Mouse (Mus musculus) frontal cortex, postnatal 36 days (tissue): ENCODE results near the gene Gtpbp10.

Source experiments
- DNase-seq, 2 experiments: peaks; one replicate each; pipeline ENCODE4 v3.0.0; 2022; ENCODE audit warnings: low spot score in 2 of 2

Gtpbp10 gene

DNA sequence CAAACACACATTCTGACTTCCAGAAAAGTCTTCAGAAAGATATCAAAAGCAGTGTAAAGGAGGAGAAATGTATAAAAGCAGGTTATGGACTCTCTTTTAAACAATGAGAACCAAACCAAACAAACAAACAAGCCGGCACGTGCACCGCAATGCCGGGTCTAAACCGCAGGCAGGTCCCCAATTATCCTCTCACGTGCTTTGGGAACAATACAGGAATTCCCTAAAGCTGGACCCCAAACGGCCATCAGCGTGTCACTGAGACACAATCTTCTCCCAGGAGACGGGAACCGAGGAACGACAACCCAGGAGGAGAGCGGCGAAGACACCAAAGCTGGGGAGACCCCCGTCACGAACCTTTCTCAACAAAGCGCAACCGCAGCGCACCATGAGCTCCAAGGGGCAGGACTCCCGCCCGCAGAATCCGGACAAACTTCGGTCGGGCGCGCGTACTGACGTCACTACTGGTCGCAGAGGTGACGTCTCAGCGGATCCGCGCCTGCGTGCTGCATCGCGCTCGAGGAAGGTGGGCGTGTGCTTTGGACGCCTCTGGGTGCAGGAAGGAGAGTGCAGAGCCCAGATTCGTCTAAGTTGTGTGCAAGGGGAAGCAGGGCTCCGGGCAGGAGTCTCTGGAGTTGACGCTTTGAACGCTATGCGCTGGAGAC, at the start of gene Gtpbp10:
Gtpbp10 (minus strand) TSS at position 460 of the 662 bp plus-strand sequence.
- DNase-seq, result peak; percentile 93 to 94

DNA sequence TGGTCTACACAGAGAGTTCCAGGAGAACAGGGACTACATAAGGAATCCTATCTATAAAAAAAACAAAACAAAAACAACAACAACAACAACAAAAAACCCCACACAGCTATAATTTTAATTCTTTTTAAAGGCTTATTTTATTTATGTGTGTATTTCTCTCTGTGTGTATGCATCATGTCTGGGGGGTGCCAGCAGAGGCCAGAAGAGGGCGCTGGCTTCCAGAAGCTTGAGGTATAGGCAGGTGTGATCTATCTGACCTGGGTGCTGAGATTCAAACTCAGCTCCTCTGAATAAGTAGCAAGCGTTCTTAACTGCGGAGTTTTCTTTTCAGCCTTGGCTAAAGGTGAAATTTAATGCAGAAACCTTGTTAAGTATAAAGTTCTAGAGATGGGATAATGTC, 28.3 kb upstream of the Gtpbp10 start:
- DNase-seq, result no peak

DNA sequence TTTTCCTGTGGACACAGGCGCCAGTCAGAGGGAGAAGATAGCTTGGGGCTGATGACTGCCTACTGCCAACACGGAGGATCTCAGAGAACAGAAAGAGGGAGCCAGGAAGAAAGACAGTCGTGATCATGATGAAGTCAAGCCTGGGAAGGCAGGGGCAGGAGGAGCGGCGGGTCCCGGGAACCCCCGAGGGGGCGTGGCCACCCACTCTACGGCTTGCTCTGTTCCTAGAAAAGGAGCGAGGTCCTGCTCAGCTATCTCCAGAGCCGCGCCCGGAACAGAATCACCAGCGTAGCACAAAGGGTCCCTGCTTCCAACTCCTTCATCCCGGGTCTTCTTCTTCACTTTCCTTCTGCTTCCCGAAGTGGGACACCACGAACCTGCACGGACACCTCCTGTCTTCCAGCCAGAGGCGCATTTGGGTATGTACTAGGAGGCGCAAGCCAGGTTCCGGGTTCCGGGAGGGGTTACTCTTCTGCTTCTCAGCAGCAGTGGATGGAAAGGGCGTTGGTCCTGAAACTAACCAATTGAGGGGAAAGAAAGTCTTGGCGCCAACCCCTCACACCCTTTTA, 14.5 kb upstream of the Gtpbp10 start, which contains the start of gene Gm8773:
Gm8773 (plus strand) TSS at position 51 of the 569 bp plus-strand sequence.
- peak; percentile 7 to 10 for DNase-seq

DNA sequence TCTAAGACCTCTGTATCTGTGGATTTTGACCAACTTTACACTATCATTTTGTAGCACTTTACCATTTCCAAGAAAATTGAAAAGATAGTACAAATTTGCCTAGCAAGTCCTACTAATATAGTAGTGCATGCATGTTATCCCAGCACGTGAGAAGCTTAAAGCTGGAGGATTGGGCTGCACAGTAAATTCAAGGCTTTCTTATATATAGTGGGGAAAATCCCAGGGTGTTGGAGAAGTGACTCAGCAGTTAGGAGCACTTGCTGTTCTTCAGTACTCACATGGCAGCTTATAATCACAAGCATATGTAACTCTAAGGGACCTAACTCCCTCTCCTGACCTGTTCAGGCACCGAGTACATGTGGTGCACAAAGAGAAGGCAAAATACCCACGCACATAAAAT, 3.1 kb upstream of the Gtpbp10 start:
- no peak for DNase-seq

DNA sequence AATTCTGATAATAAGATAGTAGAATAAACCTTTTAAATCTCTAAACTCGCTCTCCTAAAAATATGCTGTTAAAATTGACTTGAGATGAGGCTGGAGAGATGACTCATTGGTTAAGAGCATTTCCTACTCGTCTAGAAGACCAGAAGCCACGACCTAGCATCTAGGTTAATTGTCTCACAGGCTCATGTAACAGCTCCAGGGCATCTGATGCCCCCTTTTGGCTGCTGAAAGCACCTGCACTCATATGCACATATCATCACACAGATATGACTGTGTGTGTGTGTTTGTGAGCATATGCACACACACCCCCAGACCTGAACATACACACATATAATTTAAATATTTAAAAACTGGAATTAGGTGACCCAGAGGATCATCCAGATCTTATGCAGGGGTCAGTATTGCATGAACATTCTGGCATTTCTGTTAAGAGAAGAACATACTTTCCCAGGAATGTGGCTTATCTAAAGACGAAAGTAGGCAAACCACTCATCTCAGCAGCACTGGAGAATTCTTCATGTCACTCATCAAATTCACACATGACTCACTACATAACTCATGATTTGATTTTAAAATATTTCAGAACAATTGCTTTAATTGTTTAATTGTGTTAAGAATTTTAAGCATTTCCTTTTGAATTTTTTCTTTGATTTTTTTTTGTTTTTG, 1.8 kb upstream of the Gtpbp10 start:
- no peak for DNase-seq

DNA sequence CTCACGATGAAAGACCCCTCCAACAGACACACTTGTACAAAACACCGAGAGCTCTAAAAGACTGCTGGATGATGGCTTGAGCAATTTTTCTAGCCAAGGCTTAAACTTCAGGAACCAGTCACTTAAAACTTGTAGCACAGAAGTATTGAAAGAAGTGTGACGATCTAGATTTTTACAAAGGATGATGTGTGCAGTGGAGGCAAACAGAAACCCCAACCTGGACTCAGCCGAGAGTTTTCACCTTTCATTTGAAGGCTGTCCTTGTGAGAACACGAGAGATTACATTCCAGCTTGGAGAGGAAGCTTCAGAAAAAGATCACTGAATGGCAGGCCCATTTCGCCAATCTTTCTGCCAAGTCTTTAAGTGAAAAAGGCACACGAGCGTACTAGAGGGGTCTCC, 460 bp upstream of the Gtpbp10 start:
- DNase-seq, result no peak

DNA sequence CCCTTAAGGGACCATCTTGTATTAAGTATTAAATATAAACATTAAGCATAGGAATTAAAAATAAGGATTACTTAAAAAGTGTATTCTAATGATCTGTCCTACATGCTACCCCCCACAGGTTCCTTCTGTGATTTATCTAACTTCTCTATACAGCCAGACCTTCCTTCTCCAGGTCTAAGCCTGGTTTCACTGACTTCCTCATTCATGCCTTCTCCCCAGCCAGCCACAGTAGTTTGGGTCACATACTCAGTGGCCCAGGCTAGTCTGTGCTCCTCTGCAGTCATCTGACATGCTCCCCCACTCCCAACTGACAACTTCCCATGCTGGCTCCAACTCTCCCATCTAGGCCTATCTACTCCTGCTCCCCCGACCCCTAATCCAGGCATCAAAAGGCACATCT, 8.2 kb downstream of the Gtpbp10 start:
- DNase-seq, result no peak

DNA sequence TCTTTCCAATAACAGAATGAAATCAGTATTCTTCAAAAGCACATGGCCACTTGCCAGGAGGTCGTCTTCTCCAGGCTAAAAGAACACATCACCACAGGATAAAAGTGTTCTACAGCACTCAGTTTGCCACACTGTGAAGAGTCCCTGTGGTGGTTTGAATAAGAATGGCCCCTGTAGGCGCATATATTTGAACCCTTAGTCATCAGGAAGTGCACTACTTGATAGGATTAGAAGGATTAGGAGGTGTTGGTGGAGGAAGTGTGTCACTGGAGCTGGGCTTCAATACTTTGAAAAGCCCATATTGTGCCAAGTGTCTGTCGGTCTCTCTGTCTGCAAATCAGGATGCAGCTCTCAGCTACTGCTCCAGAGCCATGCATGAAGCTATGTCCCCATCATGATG, 19.0 kb downstream of the Gtpbp10 start:
- no peak for DNase-seq

DNA sequence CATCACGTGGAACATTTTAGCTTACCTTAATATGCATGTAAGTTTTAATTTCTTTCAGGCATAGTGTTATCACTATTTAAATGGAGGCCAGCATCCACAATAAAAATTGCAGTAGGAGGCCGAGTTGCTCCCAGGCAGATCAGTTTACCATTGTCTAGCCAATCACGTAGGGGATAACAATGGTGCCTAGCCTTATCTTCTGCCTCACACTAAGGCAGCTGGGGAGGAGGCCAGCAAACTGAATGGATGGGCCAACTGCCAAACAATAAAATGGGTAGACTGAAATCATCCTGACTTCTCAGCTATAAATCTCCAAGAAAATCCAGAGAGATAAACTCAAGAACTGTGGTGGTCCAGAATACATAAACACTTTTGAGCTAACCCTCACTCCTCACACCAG, 19.6 kb downstream of the Gtpbp10 start:
- DNase-seq, result no peak

DNA sequence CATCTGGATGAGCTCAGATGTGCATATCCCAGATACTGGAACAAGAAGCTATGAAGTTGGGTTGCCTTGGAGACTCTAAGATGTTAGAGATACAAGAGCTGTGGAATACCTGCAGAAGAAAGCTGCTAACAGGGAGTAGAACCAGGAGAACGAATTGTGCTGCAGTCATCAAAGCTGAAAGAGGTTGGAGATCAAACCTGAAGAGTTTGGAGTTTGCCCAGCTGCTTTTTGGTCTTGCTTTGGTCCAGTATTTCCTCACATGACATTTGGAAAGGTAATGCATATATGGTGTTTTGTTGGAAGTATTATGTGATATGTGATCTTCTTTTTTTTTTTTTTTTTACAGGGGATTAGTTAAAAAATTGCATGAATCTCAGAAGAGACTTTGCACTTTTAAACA, 23.2 kb downstream of the Gtpbp10 start:
- no peak for DNase-seq

DNA sequence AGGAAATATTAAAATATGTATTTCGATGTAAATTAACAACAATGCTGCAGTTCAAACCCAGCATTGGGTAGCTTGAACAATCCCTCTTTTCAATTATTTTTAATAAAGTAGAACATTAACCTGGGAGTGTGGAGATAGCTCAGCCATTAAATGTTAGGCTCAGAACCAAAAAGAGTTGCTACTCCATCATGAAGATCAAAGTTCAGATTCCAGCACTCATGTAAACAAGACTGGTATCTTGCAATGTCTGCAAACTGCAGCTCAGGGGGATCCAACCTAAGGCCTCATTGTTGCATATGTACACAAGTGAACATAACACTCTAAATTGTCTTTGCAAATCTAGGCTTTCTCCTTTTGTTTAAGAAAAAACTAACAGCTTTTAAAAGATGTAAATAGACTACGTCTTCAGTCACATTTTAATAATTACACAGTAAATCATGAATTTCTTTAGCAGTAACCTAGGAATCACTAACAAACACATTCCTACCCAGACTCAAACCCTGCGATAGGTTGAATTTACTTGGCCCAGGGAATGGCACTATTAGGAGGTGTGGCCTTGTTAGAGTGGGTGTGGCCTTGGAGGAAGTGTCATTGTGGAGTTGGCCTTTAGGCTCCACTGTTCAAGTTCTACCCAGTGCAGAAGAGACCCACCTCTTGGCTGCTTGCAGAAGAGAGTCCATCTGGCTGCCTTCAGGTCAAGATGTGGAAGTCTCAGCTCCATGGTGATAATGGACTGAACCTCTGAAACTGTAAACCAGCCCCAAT, 25.5 kb downstream of the Gtpbp10 start:
- no peak for DNase-seq

DNA sequence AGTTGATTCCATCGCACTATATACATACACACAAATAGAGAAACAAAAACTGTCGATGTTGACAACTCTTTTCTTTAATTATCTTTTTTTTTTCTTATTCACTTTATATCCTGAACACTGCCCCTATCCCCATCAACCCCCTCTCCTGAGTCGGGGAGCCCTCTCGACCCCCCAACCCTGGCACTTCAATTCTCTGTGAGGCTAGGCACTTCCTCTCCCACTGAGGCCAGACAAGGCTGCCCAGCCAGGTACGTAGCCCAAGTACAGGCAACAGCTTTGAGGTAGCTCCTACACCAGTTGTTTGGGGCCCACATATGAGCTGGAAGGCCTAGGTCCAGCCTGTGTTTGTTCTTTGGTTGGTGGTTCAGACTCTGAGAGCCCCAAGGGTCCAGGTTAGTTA, 43.9 kb downstream of the Gtpbp10 start:
- DNase-seq, result no peak

DNA sequence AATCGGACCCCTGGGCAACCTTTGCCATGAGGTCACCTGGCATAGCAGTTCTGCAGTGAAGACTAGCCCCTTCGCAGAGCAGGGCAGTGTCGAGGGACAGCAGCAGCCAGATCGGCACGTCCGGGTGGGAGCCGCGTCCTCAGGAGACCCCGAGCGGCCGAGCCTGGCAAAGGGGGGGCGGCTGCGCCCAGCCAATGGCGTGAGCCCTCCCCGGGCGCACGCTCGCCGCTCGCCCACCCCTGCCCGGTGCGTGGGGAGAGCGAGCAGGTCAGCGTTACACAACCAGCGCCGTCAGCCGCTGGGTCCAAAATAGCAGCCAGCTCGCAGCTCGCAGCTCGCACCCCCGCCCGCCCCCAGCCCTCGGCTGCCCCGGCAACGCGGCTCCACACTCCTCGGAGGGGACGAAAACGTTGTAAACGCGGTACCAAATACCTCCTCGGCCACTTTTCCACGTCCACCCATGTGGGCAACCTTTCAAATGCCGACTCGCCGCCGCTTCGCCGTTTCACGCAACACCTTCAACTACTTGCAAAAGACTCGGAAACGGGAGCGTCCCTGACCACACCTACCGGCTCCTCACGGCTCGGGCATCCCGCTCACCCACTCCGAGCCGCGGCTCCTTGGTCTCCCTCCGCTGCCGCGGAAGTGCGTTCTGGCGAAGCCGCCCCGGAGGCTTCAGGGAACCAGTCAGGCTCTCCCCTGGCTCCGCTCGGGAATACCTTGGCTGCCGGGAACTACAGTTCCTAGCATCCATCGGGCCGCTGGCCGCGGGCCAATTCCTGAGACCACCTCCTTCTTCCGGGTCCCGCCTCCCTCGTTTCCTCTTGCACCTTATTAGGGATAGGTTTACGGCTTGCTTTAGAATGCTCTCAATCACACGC, 44.9 kb downstream of the Gtpbp10 start, which contains the start of gene Cldn12:
Cldn12 (minus strand) TSS at position 763 of the 881 bp plus-strand sequence.
- DNase-seq, result peak; percentile 94 to 97

DNA sequence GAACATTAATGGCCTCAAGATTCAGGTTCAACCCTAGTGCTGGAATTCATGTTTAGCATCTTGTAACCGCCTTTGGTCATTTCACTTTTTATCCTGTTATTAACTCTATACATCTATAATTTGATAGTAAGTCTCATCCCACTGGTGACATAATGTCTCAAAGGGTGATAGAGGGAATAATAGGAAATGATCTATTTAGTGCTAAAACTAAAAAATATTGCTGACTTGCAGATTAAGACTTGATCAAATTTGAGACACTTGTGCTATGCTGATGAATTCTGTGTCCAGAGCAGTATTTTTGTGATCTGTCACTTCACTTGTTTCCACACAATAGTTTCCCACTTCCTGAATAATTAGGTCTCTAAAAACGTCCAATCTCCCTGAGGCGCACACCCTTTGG, 47.9 kb downstream of the Gtpbp10 start:
- no peak for DNase-seq

DNA sequence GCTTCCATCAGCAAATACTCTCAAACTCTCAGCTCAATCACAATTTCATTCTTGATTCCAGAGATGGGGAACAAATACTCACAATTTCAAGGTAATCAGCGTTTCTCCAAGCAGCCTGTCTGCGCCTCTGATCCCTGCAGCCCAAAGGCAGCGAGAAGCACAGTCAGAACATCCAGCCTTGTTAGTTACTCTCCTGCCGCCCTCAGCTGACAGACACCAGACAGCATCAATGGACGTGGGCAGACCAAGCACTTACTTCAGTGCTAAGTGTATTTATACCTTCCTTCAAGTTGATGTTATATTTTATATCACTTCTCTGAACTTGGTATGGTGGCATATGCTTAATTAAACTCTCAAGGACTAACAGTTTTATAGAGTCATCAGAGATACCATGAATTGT, 48.3 kb downstream of the Gtpbp10 start:
- DNase-seq, result peak in 1 of 2 experiments; percentile 41

DNA sequence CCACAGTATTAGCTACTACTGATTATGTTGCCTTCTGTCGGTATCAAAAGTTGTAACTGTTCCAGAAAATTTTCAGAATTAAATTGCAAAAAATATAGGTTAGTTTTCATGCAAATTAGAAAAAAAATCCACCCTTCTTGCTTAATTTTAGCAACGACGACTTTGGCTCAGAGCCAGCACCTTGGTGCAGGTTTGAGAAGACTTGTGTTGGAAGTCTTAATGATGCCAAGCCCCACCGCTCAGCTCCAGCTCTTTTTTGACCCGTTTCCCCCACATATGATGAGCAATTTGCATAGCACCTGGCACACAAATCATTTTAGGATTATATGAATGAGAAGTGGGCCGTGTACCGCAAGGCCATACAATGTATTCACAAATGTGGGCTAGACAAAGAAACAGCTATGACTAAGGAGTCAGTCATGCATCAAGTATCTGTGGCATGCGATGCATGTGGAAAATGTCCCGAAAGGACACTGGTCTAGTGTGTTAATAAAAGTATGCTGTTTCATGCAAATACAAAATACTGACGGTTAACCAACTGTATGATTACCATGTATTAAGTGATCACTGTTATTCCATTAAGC, 48.9 kb downstream of the Gtpbp10 start:
- no peak for DNase-seq

DNA sequence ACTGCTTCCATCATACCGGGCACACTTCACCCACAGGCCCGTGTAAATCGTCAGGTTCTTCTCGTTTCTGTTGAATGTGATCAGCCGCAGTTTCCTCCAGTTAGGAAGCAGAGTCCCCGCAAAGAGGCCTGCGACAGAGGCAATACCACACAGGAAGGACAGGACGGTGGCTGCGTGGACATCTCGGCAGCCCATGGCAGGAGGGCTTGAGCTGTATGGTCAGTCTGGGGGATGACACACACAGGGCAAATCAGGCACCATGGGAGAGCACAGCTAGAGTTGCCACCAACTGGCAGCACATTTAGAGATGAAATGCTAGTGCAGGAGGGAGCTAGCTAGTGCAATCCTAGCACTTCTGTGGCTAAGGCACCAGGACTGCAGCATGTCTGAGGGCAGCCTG, 51.1 kb downstream of the Gtpbp10 start:
- DNase-seq, result no peak

DNA sequence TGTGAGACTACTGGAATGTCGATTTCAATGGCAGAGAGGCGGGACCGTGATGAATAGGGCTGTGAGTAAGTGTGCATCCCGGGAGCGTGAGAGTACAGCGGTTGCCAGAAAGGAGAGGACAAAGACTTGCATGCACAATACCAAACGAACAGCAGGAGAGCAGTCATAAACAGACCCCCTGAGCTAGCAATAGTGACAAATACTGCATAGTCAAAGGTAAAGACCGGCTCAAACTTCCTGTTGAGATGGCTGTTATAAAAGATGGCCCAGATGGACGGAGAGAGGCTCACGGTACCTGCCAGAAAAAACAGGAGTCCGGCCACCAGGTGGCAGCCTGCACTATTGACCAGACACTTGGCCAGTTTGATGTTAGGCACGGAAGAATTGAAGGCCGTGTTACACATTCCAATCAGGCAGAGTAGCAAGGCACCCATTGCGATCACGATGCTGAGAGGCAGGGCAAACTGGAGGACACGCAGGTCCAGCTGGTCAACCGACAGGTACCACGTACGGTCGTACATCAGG, 51.6 kb downstream of the Gtpbp10 start:
- DNase-seq, result peak in 1 of 2 experiments; percentile 66

DNA sequence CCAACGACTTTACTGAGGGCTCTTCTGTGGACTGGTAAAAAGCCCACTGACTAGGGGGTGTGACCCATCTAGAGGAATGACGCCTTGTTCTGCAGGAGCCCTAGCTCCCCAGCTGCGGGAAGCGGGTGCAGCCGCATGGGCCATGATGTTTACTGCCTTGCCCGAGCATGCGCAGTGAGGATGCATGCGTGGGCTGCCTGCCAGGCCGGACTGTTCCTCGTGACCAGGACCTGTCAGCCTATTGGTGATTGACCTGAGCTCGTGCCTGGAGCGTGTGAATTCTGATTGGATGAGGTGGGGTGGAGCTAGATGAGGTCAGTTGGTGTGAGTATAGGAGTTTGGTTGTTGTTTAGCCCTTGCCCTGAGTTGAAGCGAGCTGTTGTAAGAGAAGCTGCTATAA, 54.9 kb downstream of the Gtpbp10 start:
- DNase-seq, result no peak

DNA sequence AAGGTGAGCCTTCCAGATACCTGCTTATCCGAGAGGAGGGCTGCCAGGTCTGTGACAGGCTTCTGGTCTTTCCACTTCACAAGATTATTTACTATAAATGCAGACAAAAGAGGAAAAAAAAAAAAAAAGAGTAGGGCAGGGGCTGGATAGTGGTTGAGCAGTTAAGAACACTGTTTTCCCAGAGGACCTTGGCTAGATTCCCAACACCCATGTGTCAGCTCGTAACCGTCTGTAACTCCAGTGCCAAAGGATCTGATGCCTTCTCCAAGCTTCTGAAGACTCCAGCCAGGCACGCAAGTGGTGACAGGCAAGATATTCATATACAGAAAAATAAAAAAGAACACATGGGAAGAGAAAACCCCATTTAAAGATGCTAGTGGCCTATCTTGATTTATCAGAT, 56.0 kb downstream of the Gtpbp10 start:
- DNase-seq, result no peak

DNA sequence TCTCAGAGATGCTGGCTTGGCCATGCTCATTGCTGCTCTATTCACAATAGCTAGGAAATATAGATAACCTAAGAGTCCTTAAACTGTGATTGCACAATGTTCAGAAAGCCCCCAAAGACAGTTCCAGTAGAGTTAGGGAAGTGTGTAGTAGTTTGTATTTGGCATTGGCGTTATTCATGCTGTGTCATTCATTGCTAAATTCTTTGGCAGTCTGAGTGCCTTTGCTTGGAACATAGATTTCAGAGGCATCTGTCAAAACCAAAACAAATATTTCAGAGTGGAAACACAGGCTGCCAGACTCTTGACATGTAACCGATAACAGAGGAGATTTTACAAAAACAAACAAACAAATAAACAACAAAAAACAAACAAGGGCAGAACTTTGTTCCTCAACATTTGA, 57.8 kb downstream of the Gtpbp10 start:
- DNase-seq, result no peak
